Mouse (Mus musculus) forebrain, postnatal 0 days (tissue): ENCODE measurements around the gene Olfr239. TPM values are rescaled to one million over a fixed set of nuclear protein-coding genes. Genes with fewer than 3 reads are reported as not detected.
"Not testable (repeated sequence)": the region's sequence is repeated elsewhere in the genome, so short reads cannot be mapped to it uniquely, and the experiment has no call there.

ENCODE experiments used
- ATAC-seq: fragments of 200-750 bp; cut with Nextera tagmentation; 2 replicates; pipeline ENCODE4 v1.8.0; 2017; ENCODE audit warnings: mild to moderate bottlenecking, moderate library complexity
- DNase-seq: peaks from one replicate; pipeline ENCODE4 v3.0.0-alpha.2; 2015
- H3K27ac ChIP-seq: fragments of 300-500 bp; sonication (generic); 2 replicates; pipeline ENCODE4 v1.5.1; 2014; ENCODE audit warnings: low read depth, mild to moderate bottlenecking, antibody characterized with exemption, low read length, moderate library complexity, mixed read lengths
- H3K27me3 ChIP-seq: fragments of 300-500 bp; sonication (generic); 2 replicates; pipeline ENCODE4 v1.6.1; 2014; ENCODE audit warnings: mild to moderate bottlenecking, low read length, mixed read lengths; ENCODE audit not compliant: insufficient read depth
- H3K36me3 ChIP-seq: fragments of 300-500 bp; sonication (generic); 2 replicates; pipeline ENCODE4 v1.6.1; 2014; ENCODE audit warnings: mild to moderate bottlenecking, moderate library complexity; ENCODE audit not compliant: insufficient read depth
- H3K4me1 ChIP-seq: fragments of 300-500 bp; sonication (generic); 2 replicates; pipeline ENCODE4 v1.6.1; 2014; ENCODE audit warnings: antibody characterized with exemption; ENCODE audit not compliant: insufficient read depth
- H3K4me2 ChIP-seq: fragments of 300-500 bp; sonication (generic); 2 replicates; pipeline ENCODE4 v1.6.1; 2014; ENCODE audit warnings: low read depth, mild to moderate bottlenecking, moderate library complexity
- H3K4me3 ChIP-seq: fragments of 300-500 bp; sonication (generic); 2 replicates; pipeline ENCODE4 v1.5.1; 2014; ENCODE audit warnings: low read depth, low read length, mixed read lengths
- H3K9ac ChIP-seq: fragments of 300-500 bp; sonication (generic); 2 replicates; pipeline ENCODE4 v1.6.1; 2014; ENCODE audit warnings: mild to moderate bottlenecking
- H3K9me3 ChIP-seq: fragments of 300-500 bp; sonication (generic); 2 replicates; pipeline ENCODE4 v1.6.1; 2016; ENCODE audit warnings: low read length
- CTCF ChIP-seq: sonication (generic); IDR thresholded peaks from 2 replicates; pipeline ENCODE4 v1.5.1; 2016; ENCODE audit warnings: antibody characterized with exemption, control low read depth, low read depth
- WGBS: fragments of 180-500 bp; shearing (Covaris S2); extraction: QIAGEN DNeasy Blood & Tissue Kit; methylation state at CpG from one replicate; pipeline ENCODE4 v1.1.7; 2014; 5-methylcytosine and 5-hydroxymethylcytosine counted together
- polyA plus RNA-seq: library from polyadenylated mRNA; unstranded; fragments of >200 nt; fragmentation: Nextera tagmentation; extraction: Ambion mirVana; gene quantifications from 2 replicates; pipeline ENCODE4 v1.2.1, GENCODE M21; 2015
- total RNA-seq: library from RNA; depleted of rRNA; stranded (reverse); fragments of >200 nt; gene quantifications from 2 replicates; pipeline ENCODE4 v1.2.3, GENCODE M21; 2014; rRNA removed

Gene Olfr239
- not detected in 2 replicates for total RNA-seq
- polyA plus RNA-seq: not detected in 2 replicates

DNA sequence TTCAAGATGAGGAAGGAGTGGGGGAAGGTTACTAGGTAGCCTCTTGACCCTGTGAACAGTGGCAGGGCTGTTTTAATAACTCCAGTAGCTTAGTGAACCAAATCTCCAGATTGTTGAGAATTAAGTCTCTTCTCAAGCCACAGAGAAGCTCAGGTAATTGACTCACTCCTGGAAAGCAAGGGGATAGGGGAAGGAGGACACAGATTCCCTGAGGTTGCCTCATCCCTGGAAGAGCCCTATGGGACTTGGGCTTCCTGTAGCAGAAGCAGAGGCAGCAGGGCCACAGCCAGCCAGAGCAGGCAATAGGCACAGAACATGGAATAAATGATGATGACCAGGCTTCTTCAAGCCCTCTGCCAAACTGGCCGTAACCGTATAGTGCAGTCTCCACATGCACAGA, at the start of gene Olfr239:
TSS of gene Olfr239 (plus strand) at position 301 of the 400 bp plus-strand sequence.
- not testable (repeated sequence) for H3K4me2 ChIP-seq, H3K4me1 ChIP-seq, H3K9ac ChIP-seq, H3K9me3 ChIP-seq, H3K4me3 ChIP-seq, H3K27ac ChIP-seq, ATAC-seq, DNase-seq, H3K27me3 ChIP-seq, H3K36me3 ChIP-seq
- WGBS: no CpG with 5 or more reads among the region's 2 CpGs

DNA sequence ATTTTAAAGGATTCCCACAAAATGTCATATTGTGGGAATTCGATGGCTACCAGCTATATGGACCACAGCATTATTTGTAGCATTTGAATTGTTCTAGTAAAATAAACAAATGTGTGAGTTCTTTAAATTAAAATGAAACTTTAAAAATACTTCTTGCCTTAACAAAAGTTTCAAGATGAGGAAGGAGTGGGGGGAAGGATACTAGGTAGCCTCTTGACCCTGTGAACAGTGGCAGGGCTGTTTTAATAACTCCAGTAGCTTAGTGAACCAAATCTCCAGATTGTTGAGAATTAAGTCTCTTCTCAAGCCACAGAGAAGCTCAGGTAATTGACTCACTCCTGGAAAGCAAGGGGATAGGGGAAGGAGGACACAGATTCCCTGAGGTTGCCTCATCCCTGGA, 23.0 kb upstream of the Olfr239 start, which contains the start of gene Olfr55:
TSS of gene Olfr55 (plus strand) at position 301 of the 400 bp plus-strand sequence.
- not testable (repeated sequence) for H3K27me3 ChIP-seq, ATAC-seq, H3K4me1 ChIP-seq, H3K4me2 ChIP-seq, H3K4me3 ChIP-seq, H3K9me3 ChIP-seq, H3K9ac ChIP-seq, H3K27ac ChIP-seq, H3K36me3 ChIP-seq, DNase-seq
- WGBS: 76% methylated on average over 1 of the region's 1 CpGs

DNA sequence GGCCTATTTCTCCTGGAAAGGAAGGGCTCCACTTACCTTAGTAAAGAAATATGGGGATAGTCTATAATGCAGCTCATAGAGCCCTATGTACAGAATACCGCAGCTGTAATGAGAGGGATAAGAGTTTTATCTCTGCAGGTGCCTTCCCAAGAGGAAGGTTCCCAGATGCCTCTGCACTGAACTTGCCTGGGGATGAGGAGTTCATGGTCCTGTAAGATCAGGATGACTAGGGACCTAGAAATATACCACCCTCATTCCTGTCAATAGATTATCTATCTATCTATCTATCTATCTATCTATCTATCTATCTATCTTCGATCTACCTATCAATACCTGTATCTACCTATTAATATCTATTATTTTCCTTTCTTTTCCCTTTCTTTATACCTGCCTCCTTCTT, 30.5 kb downstream of the Olfr239 start, which contains the start of gene Olfr1564:
TSS of gene Olfr1564 (minus strand) at position 101 of the 400 bp plus-strand sequence.
- no peak for ATAC-seq
- H3K9me3 ChIP-seq: peaks cover 7% of the 10 kb centered on the region; the same call in 1 of the 2 replicates
- no peaks in the 10 kb centered on the region for H3K4me1 ChIP-seq
- no peaks in the 10 kb centered on the region for H3K36me3 ChIP-seq
- no peak within 1 kb of the TSS for H3K9ac ChIP-seq
- no peak within 1 kb of the TSS for H3K4me2 ChIP-seq
- DNase-seq: no peak
- 81% methylated on average over 2 of the region's 2 CpGs for WGBS
- H3K27me3 ChIP-seq: no peaks in the 10 kb centered on the region
- no peak within 1 kb of the TSS for H3K4me3 ChIP-seq
- no peak for TF ChIP-seq CTCF
- no peak within 1 kb of the TSS for H3K27ac ChIP-seq

DNA sequence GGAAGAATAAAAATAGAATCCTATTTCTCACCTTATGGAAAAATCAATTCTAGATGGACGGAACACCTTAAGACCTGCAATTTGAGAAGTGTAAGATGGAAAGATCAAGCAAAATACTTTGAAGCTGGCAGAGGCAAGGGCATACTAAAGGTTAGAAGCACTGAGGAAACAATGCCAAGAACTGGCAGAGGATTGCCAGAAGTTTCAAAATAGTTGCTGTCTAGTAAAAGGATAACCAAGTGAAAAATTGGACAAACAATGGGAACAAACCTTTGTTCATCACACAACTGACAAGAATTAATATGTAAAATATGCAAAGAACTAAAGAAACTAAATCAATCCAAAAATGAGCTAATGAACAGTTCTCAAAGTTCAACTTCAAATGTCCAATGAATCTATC, 45.5 kb downstream of the Olfr239 start:
- H3K27ac ChIP-seq, H3K4me3 ChIP-seq: not testable (repeated sequence)
- 96% methylated on average over 1 of the region's 1 CpGs for WGBS

More for the DNA sequence above, 45.5 kb downstream of the Olfr239 start:
- not testable (repeated sequence) for DNase-seq, H3K27me3 ChIP-seq, H3K9me3 ChIP-seq, ATAC-seq, H3K4me1 ChIP-seq, H3K4me2 ChIP-seq, H3K9ac ChIP-seq
- peaks cover 16% of the 10 kb centered on the region for H3K36me3 ChIP-seq

Other genes with a start within 250 kb of the Olfr239 start
- gene Cyp4f13, start 243.9 kb upstream of the Olfr239 start, total RNA-seq: 6.9 and 7.1 TPM in 2 replicates
- 6.9 and 7.8 TPM in 2 replicates for gene Cyp4f13, start 243.9 kb upstream of the Olfr239 start, polyA plus RNA-seq
- 6.9 and 10.1 TPM in 2 replicates for gene Zfp472, start 225.5 kb upstream of the Olfr239 start, total RNA-seq
- gene Zfp472, start 225.5 kb upstream of the Olfr239 start, polyA plus RNA-seq: 6.8 and 7.5 TPM in 2 replicates
- 19.3 and 19.7 TPM in 2 replicates for gene Zfp952, start 198.2 kb upstream of the Olfr239 start, total RNA-seq
- 9.0 and 12.3 TPM in 2 replicates for gene Zfp952, start 198.2 kb upstream of the Olfr239 start, polyA plus RNA-seq
- gene Zfp763, start 157.9 kb upstream of the Olfr239 start, total RNA-seq: 24.3 and 28.5 TPM in 2 replicates
- 15.4 and 19.9 TPM in 2 replicates for gene Zfp763, start 157.9 kb upstream of the Olfr239 start, polyA plus RNA-seq
- gene 4921501E09Rik, start 123.2 kb upstream of the Olfr239 start, total RNA-seq: not detected in 2 replicates
- gene 4921501E09Rik, start 123.2 kb upstream of the Olfr239 start, polyA plus RNA-seq: not detected in 2 replicates
- 28.5 and 30.6 TPM in 2 replicates for gene Zfp563, start 102.0 kb upstream of the Olfr239 start, total RNA-seq
- 9.5 and 11.0 TPM in 2 replicates for gene Zfp563, start 102.0 kb upstream of the Olfr239 start, polyA plus RNA-seq
- gene Morc2b, start 51.6 kb upstream of the Olfr239 start, total RNA-seq: 0.15 and 0.90 TPM in 2 replicates
- 0.07 and 0.20 TPM in 2 replicates for gene Morc2b, start 51.6 kb upstream of the Olfr239 start, polyA plus RNA-seq
- gene Olfr55, start 22.9 kb upstream of the Olfr239 start, total RNA-seq: not detected in 2 replicates
- gene Olfr55, start 22.9 kb upstream of the Olfr239 start, polyA plus RNA-seq: not detected in 2 replicates
- 0.23 TPM in 1 of 2 replicates, not detected in the other for gene Olfr1564, start 30.4 kb downstream of the Olfr239 start, total RNA-seq
- not detected in 2 replicates for gene Olfr1564, start 30.4 kb downstream of the Olfr239 start, polyA plus RNA-seq
- 29.3 and 29.6 TPM in 2 replicates for gene Zfp955a, start 63.8 kb downstream of the Olfr239 start, total RNA-seq
- gene Zfp955a, start 63.8 kb downstream of the Olfr239 start, polyA plus RNA-seq: 18.5 and 19.7 TPM in 2 replicates
- not detected in 2 replicates for gene Olfr63, start 73.4 kb downstream of the Olfr239 start, total RNA-seq
- gene Olfr63, start 73.4 kb downstream of the Olfr239 start, polyA plus RNA-seq: 0.01 and 0.02 TPM in 2 replicates
- gene Zfp955b, start 98.2 kb downstream of the Olfr239 start, total RNA-seq: 25.3 and 33.4 TPM in 2 replicates
- gene Zfp955b, start 98.2 kb downstream of the Olfr239 start, polyA plus RNA-seq: 12.7 and 14.0 TPM in 2 replicates
- 38.2 and 40.5 TPM in 2 replicates for gene Zfp81, start 167.6 kb downstream of the Olfr239 start, total RNA-seq
- 21.5 and 31.5 TPM in 2 replicates for gene Zfp81, start 167.6 kb downstream of the Olfr239 start, polyA plus RNA-seq
- 12.3 and 15.5 TPM in 2 replicates for gene Zfp101, start 203.3 kb downstream of the Olfr239 start, total RNA-seq
- 8.6 and 10.2 TPM in 2 replicates for gene Zfp101, start 203.3 kb downstream of the Olfr239 start, polyA plus RNA-seq
- gene Actl9, start 241.6 kb downstream of the Olfr239 start, total RNA-seq: not detected in 2 replicates
- gene Actl9, start 241.6 kb downstream of the Olfr239 start, polyA plus RNA-seq: not detected in 2 replicates